Mouse (Mus musculus) cortical plate, adult 2 months (tissue): Measurements from ENCODE around the gene Magi1. TPM values are rescaled to one million over a fixed set of nuclear protein-coding genes. Genes with fewer than 3 reads are reported as not detected.

Source experiments
- H3K27ac ChIP-seq: fragments of 200-500 bp; 2 replicates; pipeline ENCODE4 v1.5.1; 2012; ENCODE audit warnings: low read length, control low read depth, inconsistent platforms; ENCODE audit not compliant: insufficient read depth
- H3K4me1 ChIP-seq: fragments of 200-500 bp; 2 replicates; pipeline ENCODE4 v1.6.1; 2011; ENCODE audit warnings: low read length; ENCODE audit not compliant: control insufficient read depth, insufficient read depth
- H3K4me3 ChIP-seq: fragments of 200-500 bp; 2 replicates; pipeline ENCODE4 v1.5.1; 2011; ENCODE audit warnings: mild to moderate bottlenecking, low read length, control low read depth; ENCODE audit not compliant: insufficient read depth
- CTCF ChIP-seq: fragments of 200-500 bp; IDR thresholded peaks from 2 replicates; pipeline ENCODE4 v1.5.1; 2011; ENCODE audit warnings: mild to moderate bottlenecking, control low read depth, low read length; ENCODE audit not compliant: insufficient read depth; ENCODE audit errors: extremely low read depth
- POLR2A ChIP-seq: fragments of 200-500 bp; IDR thresholded peaks from 2 replicates; pipeline ENCODE4 v1.6.1; 2011; ENCODE audit warnings: mild to moderate bottlenecking, low read length, control low read depth; ENCODE audit not compliant: insufficient read depth; ENCODE audit errors: extremely low read depth
- polyA plus RNA-seq: library from polyadenylated mRNA; depleted of rRNA; stranded (reverse); fragments of >200 nt; gene quantifications from 2 replicates; pipeline ENCODE4 v1.2.3, GENCODE M21; 2012

The Magi1 gene
- polyA plus RNA-seq, 1 experiment, result 39.5 TPM

DNA sequence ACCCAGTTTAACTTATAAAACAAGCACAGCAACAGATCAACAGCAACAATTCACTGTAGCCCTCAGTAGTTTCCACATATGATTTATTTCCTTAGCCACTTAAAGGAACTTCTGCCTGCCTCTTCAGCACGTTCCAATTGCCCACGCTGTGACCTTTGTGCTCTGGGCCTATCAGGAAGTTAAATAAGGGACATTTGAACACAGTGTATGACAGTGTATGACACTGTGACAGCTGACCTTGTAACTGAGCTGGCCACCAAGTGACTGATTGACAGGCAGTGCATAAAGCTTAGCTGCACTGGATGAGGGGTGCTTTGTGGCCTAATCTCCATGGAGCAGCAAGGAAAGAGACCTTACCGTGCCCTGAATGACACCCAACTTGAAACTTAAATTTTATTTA is 525.6 kb downstream of the Magi1 start:
- H3K27ac ChIP-seq, result no peak overlapping the region
- no peaks in the 10 kb centered on the region for H3K4me1 ChIP-seq
- no peak overlapping the region for H3K4me3 ChIP-seq
- TF ChIP-seq POLR2A (no peak), CTCF (no peak)

DNA sequence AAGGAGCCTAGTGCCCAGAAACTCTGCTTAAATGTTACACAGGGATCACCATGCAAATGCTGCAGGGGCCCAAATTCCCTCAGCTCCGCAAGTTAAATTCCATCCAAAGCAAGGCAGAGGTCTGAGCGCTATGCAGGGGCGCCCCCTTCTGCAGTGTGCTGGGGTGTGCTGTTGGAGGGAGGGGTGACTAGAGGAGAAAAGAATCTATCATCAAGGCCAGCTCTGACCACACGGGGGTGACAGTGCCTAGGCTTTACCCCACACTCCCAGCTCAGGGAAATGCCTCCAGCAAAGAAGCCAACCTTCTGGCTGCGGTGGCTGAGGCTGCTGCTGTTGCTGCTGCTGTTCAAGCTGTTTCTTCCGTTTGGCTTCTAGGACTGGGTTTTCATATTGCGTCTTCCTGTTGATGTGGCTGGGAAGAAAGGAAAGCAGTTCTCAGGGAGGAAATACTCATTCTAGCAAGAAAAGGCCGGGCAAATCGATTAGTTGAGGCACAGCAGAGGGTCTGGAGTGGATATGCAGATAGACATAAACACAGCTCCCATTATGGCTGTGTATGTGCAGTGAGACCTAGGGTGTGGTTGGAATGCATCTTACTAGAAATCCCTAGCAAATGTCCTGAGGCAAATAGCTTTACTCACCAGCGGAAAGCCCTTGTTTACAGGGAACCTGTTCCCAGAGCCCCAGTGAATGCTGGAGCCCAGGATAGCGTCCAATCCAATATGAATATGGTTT is 526.2 kb downstream of the Magi1 start:
- H3K27ac ChIP-seq, result no peak overlapping the region
- H3K4me3 ChIP-seq, result no peak overlapping the region
- no peaks in the 10 kb centered on the region for H3K4me1 ChIP-seq
- TF ChIP-seq POLR2A (no peak), CTCF (peak; percentile 95)

DNA sequence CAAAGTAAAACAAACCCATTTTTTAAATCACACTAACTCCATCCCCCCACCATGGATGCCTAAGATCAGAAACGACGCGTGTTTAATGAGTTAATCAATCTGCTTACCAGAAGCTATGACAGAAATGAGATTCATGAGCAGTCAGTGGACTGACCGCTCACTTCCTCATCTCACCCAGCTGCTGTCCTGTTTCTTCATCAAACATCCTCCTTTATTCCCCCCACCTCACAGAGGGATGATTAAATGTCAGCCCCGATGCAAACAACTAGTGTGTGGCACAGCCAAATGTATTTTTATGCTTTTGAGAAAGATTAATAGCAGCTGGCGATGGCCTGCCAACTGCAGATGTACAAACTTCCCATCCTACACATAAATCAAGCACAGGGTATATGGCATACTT is 540.6 kb downstream of the Magi1 start:
- H3K4me1 ChIP-seq, result no peaks in the 10 kb centered on the region
- no peak overlapping the region for H3K27ac ChIP-seq
- TF ChIP-seq POLR2A (no peak), CTCF (no peak)
- H3K4me3 ChIP-seq, result no peak overlapping the region

DNA sequence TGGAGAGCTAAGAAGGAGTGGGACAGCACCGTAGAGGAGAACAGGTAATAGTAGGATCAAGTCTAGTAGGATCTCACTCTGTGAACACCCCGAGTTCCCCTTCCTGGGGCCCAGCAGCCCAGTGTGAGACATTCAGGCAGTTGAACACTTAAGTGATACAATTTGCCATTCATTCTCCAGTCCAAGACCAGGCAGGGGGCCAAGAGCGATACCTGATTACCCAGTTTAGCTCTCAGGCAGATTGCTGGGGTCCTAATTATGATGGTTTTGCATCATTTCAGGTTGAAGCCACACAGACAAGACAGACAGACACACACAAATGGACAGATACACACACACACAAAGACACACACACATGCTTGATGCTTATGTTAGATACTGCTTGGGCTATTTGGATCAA is 543.9 kb downstream of the Magi1 start:
- TF ChIP-seq POLR2A (no peak), CTCF (no peak)
- Histone ChIP-seq H3K4me1 (peaks cover 6% of the 10 kb centered on the region), H3K4me3 (no peak overlapping the region), H3K27ac (no peak overlapping the region)

DNA sequence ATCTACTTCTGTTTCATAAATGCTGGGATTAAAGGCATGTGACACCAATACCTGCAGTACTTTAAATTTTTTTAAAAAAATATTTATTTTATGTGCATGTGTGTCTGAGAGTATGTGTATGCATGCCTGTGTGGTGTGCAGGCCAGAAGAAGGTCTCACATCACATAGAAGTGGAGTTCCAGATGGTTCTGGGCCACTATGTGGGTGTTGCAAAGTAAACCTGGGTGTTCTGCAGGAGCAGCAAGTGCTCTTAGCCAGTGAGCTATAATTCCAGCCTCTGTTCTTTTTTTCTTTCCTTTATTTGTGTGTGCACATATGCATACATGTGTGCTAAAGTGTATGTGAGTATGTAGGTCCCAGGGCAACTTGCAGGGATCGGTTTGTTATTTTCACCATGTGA is 546.6 kb downstream of the Magi1 start:
- no peak for TF ChIP-seq POLR2A
- no peak for TF ChIP-seq CTCF
- Histone ChIP-seq H3K4me3 (no peak overlapping the region), H3K27ac (no peak overlapping the region), H3K4me1 (peaks cover 11% of the 10 kb centered on the region)

DNA sequence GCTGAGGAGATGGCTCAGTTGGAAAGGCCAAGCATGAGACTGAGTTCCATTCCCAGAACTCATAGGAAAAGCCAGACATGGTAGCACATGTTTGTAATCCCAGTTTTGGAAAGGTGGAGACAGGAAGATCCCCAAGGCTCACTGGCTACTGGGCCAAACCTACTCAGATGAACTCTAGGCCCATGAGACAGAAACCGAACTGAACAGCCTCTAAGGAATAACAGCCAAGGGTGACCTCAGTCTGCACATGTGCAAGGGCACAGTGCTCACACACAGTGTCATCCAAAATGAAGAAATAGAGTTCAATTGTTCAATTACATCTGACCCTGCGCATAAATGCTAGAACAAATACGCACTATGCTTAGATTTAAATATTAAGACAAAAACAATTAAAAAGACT is 547.6 kb downstream of the Magi1 start:
- TF ChIP-seq POLR2A (no peak), CTCF (no peak)
- Histone ChIP-seq H3K27ac (peak overlapping the region; percentile 76; the same call in 1 of the 2 replicates), H3K4me3 (no peak overlapping the region), H3K4me1 (peaks cover 11% of the 10 kb centered on the region)

DNA sequence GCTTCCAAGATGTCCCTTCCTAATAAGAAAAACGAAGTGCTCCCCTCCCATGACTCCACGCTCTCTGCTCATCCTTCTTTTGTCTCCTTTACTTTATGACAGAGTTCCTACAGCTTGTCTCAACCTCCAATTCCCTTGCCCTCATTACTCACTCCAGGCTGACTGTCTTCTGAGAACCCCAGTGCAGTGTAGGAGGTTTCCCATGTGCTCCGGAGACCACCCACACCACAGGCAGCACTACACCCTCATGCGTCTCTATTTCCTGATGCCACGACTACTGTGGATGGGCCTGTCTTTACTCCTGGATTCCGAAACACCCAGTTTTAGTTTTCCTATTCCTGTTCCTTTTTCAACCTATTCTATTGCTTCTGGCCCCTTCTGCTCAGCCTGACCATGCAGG is 549.9 kb downstream of the Magi1 start:
- H3K4me1 ChIP-seq, result peaks cover 11% of the 10 kb centered on the region
- TF ChIP-seq POLR2A (no peak), CTCF (no peak)
- H3K27ac ChIP-seq, result no peak overlapping the region
- no peak overlapping the region for H3K4me3 ChIP-seq

DNA sequence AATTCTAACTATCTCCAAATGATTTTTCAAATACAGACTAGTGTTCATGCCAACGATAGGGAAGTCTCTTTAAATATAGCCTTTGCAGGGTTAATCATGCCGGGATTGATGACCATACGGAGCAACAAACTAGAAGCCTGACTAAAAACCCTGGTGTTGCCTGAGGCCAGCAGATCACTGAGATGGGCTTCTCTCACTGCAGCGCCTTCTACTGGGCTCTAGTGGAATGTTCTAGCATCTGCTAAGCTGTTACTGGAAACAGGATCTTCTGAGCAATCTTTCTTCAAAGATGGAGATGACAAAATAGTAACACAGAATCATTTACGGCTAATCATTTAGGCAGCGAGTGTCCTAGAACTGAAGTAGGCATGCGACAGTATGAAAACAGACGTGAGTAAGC is 554.0 kb downstream of the Magi1 start:
- peaks cover 4% of the 10 kb centered on the region for H3K4me1 ChIP-seq
- no peak overlapping the region for H3K27ac ChIP-seq
- H3K4me3 ChIP-seq, result no peak overlapping the region
- TF ChIP-seq POLR2A (no peak), CTCF (peak; percentile 57)

DNA sequence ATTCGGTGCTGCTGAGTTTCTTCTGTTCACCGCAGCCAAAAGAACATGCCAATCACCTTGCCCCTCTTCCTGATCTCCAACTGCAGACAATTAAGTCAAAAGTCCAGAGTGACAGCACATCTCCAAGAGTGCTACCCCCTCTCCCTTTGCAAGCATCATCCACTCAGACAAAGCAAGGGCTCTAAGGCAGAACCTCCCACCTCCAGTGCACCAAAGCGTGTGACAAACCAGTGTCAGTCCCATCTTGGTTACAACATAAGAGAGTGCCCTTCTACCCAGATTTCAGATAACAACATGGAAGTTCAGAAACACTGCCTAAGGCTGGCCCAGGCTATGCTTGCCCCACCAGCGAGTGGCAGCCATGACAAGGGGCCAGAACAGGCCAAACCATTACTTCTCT is 554.9 kb downstream of the Magi1 start:
- no peak for TF ChIP-seq CTCF
- no peak for TF ChIP-seq POLR2A
- Histone ChIP-seq H3K27ac (no peak overlapping the region), H3K4me1 (peaks cover 3% of the 10 kb centered on the region; the same call in 1 of the 2 replicates), H3K4me3 (no peak overlapping the region)

DNA sequence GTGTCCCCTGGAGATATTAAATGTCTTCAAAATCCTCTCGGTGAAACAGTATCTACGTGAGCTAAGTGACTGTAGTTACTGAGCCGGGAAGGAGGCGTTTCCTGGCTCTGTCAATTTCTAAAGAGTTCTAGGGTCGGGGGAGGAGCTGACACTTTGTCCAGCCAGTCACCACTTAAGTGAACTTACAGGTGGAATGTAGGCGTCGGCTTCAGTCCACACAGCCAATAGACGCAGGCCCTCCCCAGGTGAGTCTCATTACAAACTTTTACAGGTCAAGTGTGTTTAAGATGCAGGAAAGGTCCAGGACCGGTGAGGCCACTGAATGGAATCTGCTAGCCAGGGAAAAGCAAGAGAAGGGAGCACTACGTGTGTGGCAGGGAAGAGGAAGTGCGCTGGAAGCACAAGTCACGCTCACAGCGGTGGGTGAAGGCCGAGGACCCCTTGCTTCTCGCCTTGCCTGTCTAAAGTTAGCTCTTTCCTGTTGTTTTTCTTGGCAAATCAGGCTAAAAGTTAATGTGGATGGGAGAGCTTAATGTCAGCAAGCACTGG is 556.0 kb downstream of the Magi1 start:
- TF ChIP-seq POLR2A (no peak), CTCF (no peak)
- no peak overlapping the region for H3K4me3 ChIP-seq
- H3K4me1 ChIP-seq, result peaks cover 2% of the 10 kb centered on the region
- H3K27ac ChIP-seq, result no peak overlapping the region
